Mouse (Mus musculus) heart, embryonic 16.5 days (tissue): ENCODE data around the gene Lrrc51. TPM values are rescaled to one million over a fixed set of nuclear protein-coding genes. Genes with fewer than 3 reads are reported as not detected.

Experiments used
- ATAC-seq: fragments of 200-750 bp; cut with Nextera tagmentation; replicated peaks from 2 replicates; pipeline ENCODE4 v1.8.0; 2017; ENCODE audit warnings: moderate number of reproducible peaks; ENCODE audit not compliant: insufficient read depth, low FRiP score; ENCODE audit errors: extremely low read depth
- H3K27ac ChIP-seq: fragments of 300-500 bp; sonication (generic); 2 replicates; pipeline ENCODE4 v1.5.1; 2014; ENCODE audit warnings: mild to moderate bottlenecking, low read length, control low read depth, moderate library complexity
- H3K27me3 ChIP-seq: fragments of 300-500 bp; sonication (generic); 2 replicates; pipeline ENCODE4 v1.6.1; 2014; ENCODE audit warnings: low read length, mixed read lengths; ENCODE audit not compliant: control insufficient read depth, insufficient read depth
- H3K36me3 ChIP-seq: fragments of 300-500 bp; sonication (generic); 2 replicates; pipeline ENCODE4 v1.6.1; 2014; ENCODE audit not compliant: control insufficient read depth, insufficient read depth
- H3K4me1 ChIP-seq: fragments of 300-500 bp; sonication (generic); 2 replicates; pipeline ENCODE4 v1.6.1; 2014; ENCODE audit warnings: low read length, mixed read lengths; ENCODE audit not compliant: control insufficient read depth, insufficient read depth
- H3K4me2 ChIP-seq: fragments of 300-500 bp; sonication (generic); 2 replicates; pipeline ENCODE4 v1.6.1; 2014; ENCODE audit warnings: low read depth, mild to moderate bottlenecking, control low read depth, low read length
- H3K4me3 ChIP-seq: fragments of 300-500 bp; sonication (generic); 2 replicates; pipeline ENCODE4 v1.5.1; 2014; ENCODE audit warnings: mild to moderate bottlenecking, control low read depth, low read length
- H3K9ac ChIP-seq: fragments of 300-500 bp; sonication (generic); 2 replicates; pipeline ENCODE4 v1.6.1; 2014; ENCODE audit warnings: low read length, control low read depth
- H3K9me3 ChIP-seq: fragments of 300-500 bp; sonication (generic); replicated peaks from 2 replicates; pipeline ENCODE4 v1.6.1; 2016; ENCODE audit warnings: low read length; ENCODE audit not compliant: control insufficient read depth
- WGBS: fragments of 180-500 bp; shearing (Covaris S2); extraction: QIAGEN DNeasy Blood & Tissue Kit; methylation state at CpG from one replicate; pipeline ENCODE4 v1.1.7; 2014; 5-methylcytosine and 5-hydroxymethylcytosine counted together
- polyA plus RNA-seq: library from polyadenylated mRNA; unstranded; fragments of >200 nt; fragmentation: Nextera tagmentation; extraction: Ambion mirVana; gene quantifications from 2 replicates; pipeline ENCODE4 v1.2.1, GENCODE M21; 2015

The Lrrc51 gene
- polyA plus RNA-seq, 1 experiment from 2014 or later = 5.9 TPM

DNA sequence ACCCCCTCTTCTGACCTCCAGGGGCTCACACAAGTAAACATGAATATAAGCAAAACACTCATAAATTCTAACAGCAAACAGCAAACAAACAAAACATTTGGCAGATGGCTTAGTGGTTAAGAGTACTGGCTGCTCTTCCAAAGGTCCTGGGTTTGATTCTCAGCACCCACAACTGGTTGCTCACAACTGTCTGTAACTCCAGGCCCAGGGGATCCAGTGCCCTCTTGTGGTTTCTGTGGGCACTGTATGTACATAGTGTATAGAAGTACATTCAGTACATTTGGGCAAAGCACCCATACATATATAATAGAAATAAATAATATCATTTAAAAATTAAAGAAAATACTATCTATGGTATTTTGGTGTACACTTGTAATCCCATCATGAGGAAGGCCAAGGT lies 30.8 kb downstream of the Lrrc51 start:
- Histone ChIP-seq H3K36me3 (no peaks in the 10 kb centered on the region), H3K9ac (no peak overlapping the region), H3K27me3 (no peaks in the 10 kb centered on the region), H3K27ac (no peak overlapping the region), H3K9me3 (no peaks in the 10 kb centered on the region; the same call in 1 of the 2 replicates), H3K4me1 (peaks cover 15% of the 10 kb centered on the region), H3K4me3 (no peak overlapping the region), H3K4me2 (no peak overlapping the region)
- no peak for ATAC-seq

DNA sequence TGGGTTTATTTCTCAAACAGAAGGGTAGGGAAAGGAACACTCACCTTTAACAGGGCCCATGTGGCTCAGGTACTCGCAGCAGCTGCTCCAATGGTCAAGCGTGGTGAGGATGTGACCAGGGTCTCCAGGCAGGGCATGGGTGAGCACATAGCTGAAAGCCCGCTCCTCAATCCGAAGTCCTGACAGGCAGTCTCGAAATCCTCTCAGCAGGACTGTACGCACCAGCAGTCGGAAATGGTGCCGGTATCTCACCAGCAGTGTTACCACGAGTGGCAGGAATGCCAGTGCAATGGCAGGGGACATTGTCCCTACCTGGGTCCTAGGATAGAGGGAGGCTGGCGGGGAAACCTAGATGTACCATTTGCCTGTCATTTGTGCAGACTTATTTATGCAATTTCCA lies 31.7 kb downstream of the Lrrc51 start:
- H3K36me3 ChIP-seq = no peaks in the 10 kb centered on the region
- H3K4me3 ChIP-seq = no peak overlapping the region
- ATAC-seq = no peak
- H3K27ac ChIP-seq = no peak overlapping the region
- no peak overlapping the region for H3K9ac ChIP-seq
- H3K9me3 ChIP-seq = no peaks in the 10 kb centered on the region; the same call in 1 of the 2 replicates
- no peak overlapping the region for H3K4me2 ChIP-seq
- WGBS = 94% methylated on average over 10 of the region's 10 CpGs
- no peaks in the 10 kb centered on the region for H3K27me3 ChIP-seq
- peaks cover 15% of the 10 kb centered on the region for H3K4me1 ChIP-seq

DNA sequence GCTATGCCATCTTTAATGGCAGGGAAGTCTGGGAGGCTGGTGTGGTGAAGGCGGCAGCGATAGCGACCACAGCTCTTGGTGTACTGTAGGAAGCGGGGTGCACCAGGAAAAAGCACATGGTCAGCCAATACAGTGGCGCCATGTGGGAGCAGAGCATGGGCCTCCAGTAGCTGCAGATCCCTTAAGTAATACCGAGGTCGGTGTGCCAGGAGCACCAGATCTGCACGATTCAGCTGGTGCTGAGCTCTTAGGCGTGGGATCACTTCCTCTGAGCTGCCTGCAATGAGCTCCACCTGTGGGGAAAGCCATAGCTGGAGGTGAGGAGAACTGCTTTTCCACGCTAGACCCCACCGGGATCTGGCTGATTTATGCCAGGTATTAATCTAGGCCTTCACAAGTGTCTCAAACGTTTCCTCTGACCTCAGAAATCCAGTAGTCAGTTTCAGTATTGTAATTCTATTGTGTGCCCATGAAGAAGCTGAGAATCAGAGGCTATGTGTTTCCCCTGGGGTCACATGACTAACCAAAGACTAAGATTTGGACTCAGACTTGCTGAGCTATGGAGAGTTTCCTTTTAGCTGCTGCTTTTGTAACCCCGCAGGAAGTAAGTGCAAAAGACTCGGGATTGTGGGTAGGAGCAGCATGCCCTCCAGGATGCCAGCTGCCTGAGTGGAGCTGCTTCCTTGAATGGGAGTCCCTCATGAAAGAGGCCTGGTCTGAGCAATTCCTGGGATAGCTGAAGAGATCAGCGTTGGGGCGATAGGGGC lies 33.2 kb downstream of the Lrrc51 start:
- no peak for ATAC-seq
- Histone ChIP-seq H3K9ac (no peak overlapping the region), H3K27ac (no peak overlapping the region), H3K27me3 (no peaks in the 10 kb centered on the region), H3K4me3 (no peak overlapping the region), H3K9me3 (no peaks in the 10 kb centered on the region; the same call in 1 of the 2 replicates), H3K4me2 (no peak overlapping the region), H3K36me3 (no peaks in the 10 kb centered on the region), H3K4me1 (peaks cover 10% of the 10 kb centered on the region)
- 88% methylated on average over 16 of the region's 16 CpGs for WGBS

DNA sequence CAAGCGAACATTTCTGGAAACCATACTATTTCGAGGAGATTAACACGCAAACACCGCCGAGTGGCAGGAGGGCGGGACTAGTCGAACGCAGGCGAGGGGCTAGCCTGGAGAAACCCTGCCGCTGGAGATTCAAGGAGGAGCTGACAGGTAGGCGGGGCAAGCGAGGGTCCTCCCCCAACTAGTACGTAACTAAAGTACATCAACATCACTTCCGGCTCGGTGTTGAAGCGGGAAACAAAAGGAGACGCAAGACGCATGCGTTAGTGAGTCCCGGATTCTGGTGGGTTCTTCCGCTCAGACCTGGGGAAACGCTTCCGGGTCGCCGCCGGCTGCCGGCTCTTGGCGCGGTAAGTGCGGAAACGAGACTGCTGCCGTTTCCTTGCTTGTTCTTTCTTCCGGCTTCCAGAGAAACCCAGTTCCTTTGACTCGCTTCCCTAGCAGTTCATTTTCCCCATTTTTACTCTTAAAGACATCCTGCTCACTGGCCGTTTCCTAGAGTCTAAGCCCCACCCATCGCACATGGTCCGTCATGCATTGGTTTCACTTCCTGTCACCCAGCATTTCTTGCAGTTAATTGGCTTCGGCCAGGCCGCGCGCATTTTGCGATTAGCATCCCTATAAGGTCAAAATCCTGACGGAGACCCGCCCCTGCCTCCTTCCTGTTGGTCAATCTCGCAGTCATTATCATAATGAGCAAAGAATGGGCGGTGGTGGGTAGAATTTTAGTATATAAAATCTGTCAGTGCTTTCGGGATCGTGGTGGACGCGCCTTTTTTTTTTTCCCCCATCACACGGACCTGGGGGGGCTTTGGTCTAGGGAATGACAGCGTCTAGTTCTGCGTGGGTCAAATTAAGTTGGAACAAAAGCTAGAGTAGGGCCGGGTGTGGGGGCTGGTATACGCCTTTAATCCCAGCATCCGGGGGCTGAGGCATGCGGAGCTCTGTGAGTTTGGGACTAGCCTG lies 37.3 kb downstream of the Lrrc51 start:
- Histone ChIP-seq H3K27ac (peak overlapping the region; percentile 89), H3K9me3 (no peaks in the 10 kb centered on the region), H3K4me2 (peak overlapping the region; percentile 59), H3K27me3 (no peaks in the 10 kb centered on the region), H3K4me1 (peaks cover 4% of the 10 kb centered on the region), H3K4me3 (peak overlapping the region; percentile 69), H3K9ac (peak overlapping the region; percentile 71), H3K36me3 (no peaks in the 10 kb centered on the region)
- WGBS = under 1% methylated on average over 57 of the region's 57 CpGs
- peak; percentile 97 for ATAC-seq

DNA sequence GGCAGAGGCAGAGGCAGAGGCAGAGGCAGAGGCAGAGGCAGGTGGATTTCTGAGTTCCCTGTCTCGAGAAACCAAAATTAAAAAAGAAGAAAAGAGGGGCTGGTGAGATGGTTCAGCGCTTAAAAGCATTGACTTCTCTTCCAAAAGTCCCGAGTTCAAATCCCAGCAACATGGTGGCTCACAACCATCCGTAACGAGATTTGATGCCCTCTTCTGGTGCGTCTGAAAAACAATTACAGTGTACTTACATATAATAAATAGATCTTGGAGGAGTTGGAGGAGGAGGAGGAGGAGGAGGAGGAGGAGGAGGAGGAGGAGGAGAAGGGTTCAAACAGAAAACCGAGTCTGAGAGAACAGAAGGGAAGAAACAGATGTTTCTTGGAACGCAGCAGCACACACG lies 38.0 kb downstream of the Lrrc51 start:
- WGBS = 41% methylated on average over 9 of the region's 9 CpGs
- Histone ChIP-seq H3K27me3 (no peaks in the 10 kb centered on the region), H3K4me3 (peak overlapping the region; percentile 69), H3K27ac (peak overlapping the region; percentile 89), H3K9me3 (no peaks in the 10 kb centered on the region), H3K36me3 (no peaks in the 10 kb centered on the region), H3K4me2 (peak overlapping the region; percentile 59), H3K9ac (peak overlapping the region; percentile 68), H3K4me1 (peaks cover 4% of the 10 kb centered on the region)
- no peak for ATAC-seq

DNA sequence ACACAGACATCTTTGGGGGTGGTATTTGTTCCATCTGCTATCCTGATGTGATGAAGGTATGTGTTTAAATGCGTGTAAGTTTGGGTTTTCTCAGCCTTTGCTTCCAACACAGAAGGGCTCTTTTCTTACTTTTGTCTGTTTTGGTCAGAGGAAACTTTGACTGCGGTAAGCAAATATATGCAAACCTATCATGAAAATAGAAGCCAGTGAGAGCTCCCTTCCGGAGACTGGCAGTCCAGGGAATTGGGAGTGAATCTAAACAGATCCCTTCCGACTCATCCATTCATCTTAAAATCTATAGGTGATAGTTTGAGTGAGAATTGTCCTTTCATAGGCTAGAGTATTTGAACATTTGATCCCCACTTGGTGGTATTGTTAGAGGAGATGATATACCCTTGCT lies 45.2 kb downstream of the Lrrc51 start:
- H3K9ac ChIP-seq = no peak overlapping the region
- H3K27ac ChIP-seq = no peak overlapping the region
- ATAC-seq = no peak
- H3K36me3 ChIP-seq = no peaks in the 10 kb centered on the region
- 76% methylated on average over 4 of the region's 4 CpGs for WGBS
- H3K4me2 ChIP-seq = no peak overlapping the region
- no peaks in the 10 kb centered on the region for H3K9me3 ChIP-seq
- H3K4me3 ChIP-seq = no peak overlapping the region
- H3K4me1 ChIP-seq = no peaks in the 10 kb centered on the region
- H3K27me3 ChIP-seq = no peaks in the 10 kb centered on the region

DNA sequence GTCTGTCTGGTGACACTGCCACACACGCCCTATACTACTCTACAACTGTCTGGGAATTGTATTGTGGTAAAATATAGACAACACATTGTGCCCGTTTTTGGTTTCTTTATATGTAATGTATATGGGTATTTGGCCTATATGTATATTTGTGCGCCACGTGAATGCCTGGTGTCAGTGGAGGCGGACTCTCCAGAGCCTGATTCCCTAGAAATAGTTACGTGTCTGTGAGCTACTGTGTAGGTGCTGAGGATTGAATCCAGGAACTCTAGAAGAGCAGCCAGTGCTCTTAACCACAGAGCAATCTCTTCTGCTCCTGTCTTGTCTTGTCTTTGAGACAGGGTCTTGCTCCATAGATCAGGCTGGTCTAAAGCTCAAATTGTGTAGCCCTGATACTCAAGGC lies 47.4 kb downstream of the Lrrc51 start:
- ATAC-seq = no peak
- WGBS = 69% methylated on average over 6 of the region's 6 CpGs
- no peaks in the 10 kb centered on the region for H3K27me3 ChIP-seq
- H3K4me3 ChIP-seq = no peak overlapping the region
- no peaks in the 10 kb centered on the region for H3K4me1 ChIP-seq
- H3K9ac ChIP-seq = no peak overlapping the region
- no peaks in the 10 kb centered on the region for H3K36me3 ChIP-seq
- no peak overlapping the region for H3K4me2 ChIP-seq
- H3K9me3 ChIP-seq = no peaks in the 10 kb centered on the region
- H3K27ac ChIP-seq = no peak overlapping the region

DNA sequence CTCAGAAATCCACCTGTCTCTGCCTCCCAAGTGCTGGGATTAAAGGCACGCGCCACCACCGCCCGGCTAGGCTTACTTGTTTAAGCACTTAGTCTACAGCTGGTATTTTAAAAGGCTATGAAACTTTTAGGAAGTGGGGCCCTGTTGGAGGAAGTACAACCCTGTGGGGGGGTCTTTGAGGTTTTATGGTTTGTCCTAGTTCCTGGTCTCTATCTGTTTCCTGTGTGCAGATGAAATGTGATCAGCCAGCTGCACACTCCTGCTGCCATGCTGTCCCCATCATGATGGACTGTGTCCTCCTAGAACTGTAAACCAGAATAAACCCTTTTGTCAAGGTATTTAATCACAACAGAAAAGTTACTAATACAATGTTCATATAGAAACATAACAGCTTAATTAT lies 49.5 kb downstream of the Lrrc51 start:
- no peak overlapping the region for H3K9ac ChIP-seq
- ATAC-seq = no peak
- H3K4me1 ChIP-seq = no peaks in the 10 kb centered on the region
- no peaks in the 10 kb centered on the region for H3K9me3 ChIP-seq
- no peak overlapping the region for H3K4me3 ChIP-seq
- H3K27me3 ChIP-seq = no peaks in the 10 kb centered on the region
- no peak overlapping the region for H3K27ac ChIP-seq
- 96% methylated on average over 4 of the region's 4 CpGs for WGBS
- no peaks in the 10 kb centered on the region for H3K36me3 ChIP-seq
- no peak overlapping the region for H3K4me2 ChIP-seq
